Mouse (Mus musculus) midbrain, embryonic 16.5 days (tissue): ENCODE data around the gene Jam2. TPM values are rescaled to one million over a fixed set of nuclear protein-coding genes. Genes with fewer than 3 reads are reported as not detected.
A peak's percentile ranks its signal among the peaks of the same experiment; 100 is the strongest.

Source experiments
- ATAC-seq: fragments of 200-750 bp; cut with Nextera tagmentation; 2 replicates; pipeline ENCODE4 v1.8.0; 2017; ENCODE audit warnings: moderate TSS enrichment
- H3K27ac ChIP-seq: fragments of 300-500 bp; sonication (generic); 2 replicates; pipeline ENCODE4 v1.5.1; 2014; ENCODE audit warnings: mild to moderate bottlenecking, low read length, mixed read lengths
- H3K27me3 ChIP-seq: fragments of 300-500 bp; sonication (generic); 2 replicates; pipeline ENCODE4 v1.6.1; 2014; ENCODE audit warnings: low read depth, low read length, mixed read lengths; ENCODE audit not compliant: control insufficient read depth, insufficient read depth
- H3K36me3 ChIP-seq: fragments of 300-500 bp; sonication (generic); 2 replicates; pipeline ENCODE4 v1.6.1; 2014; ENCODE audit warnings: mild to moderate bottlenecking, low read length, moderate library complexity, mixed read lengths; ENCODE audit not compliant: control insufficient read depth, insufficient read depth
- H3K4me1 ChIP-seq: fragments of 300-500 bp; sonication (generic); 2 replicates; pipeline ENCODE4 v1.6.1; 2014; ENCODE audit warnings: mild to moderate bottlenecking, low read length, mixed read lengths; ENCODE audit not compliant: control insufficient read depth, insufficient read depth
- H3K4me2 ChIP-seq: fragments of 300-500 bp; sonication (generic); 2 replicates; pipeline ENCODE4 v1.6.1; 2014; ENCODE audit warnings: mild to moderate bottlenecking, low read length, mixed read lengths
- H3K4me3 ChIP-seq: fragments of 300-500 bp; sonication (generic); 2 replicates; pipeline ENCODE4 v1.5.1; 2014; ENCODE audit warnings: low read depth, mild to moderate bottlenecking, low read length, moderate library complexity, mixed read lengths
- H3K9ac ChIP-seq: fragments of 300-500 bp; sonication (generic); 2 replicates; pipeline ENCODE4 v1.6.1; 2014; ENCODE audit warnings: low read depth, low read length, mixed read lengths
- H3K9me3 ChIP-seq: fragments of 300-500 bp; sonication (generic); replicated peaks from 2 replicates; pipeline ENCODE4 v1.6.1; 2014; ENCODE audit warnings: mild to moderate bottlenecking, low read length, mixed read lengths; ENCODE audit not compliant: control insufficient read depth, poor library complexity, severe bottlenecking
- WGBS: fragments of 180-500 bp; shearing (Covaris S2); extraction: QIAGEN DNeasy Blood & Tissue Kit; methylation state at CpG from one replicate; pipeline ENCODE4 v1.1.7; 2014; 5-methylcytosine and 5-hydroxymethylcytosine counted together
- polyA plus RNA-seq: library from polyadenylated mRNA; unstranded; fragments of >200 nt; fragmentation: Nextera tagmentation; extraction: Ambion mirVana; gene quantifications from 2 replicates; pipeline ENCODE4 v1.2.1, GENCODE M21; 2015

Jam2 gene
- polyA plus RNA-seq, 1 experiment from 2014 or later, result 23.1 TPM

- Histone ChIP-seq H3K9me3 (no peaks in the 10 kb centered on the region), H3K4me1 (no peaks in the 10 kb centered on the region), H3K27me3 (no peaks in the 10 kb centered on the region), H3K36me3 (peaks cover 17% of the 10 kb centered on the region), H3K4me2 (no peak overlapping the region), H3K9ac (no peak overlapping the region), H3K27ac (no peak overlapping the region), H3K4me3 (no peak overlapping the region)
- 96% methylated on average over 6 of the region's 6 CpGs for WGBS
- ATAC-seq, result no peak
Observed at GRCm38 (mm10) chr16:84853492-84853891, 79.6 kb downstream of the Jam2 start.

- ATAC-seq, result no peak
Observed at GRCm38 (mm10) chr16:84864656-84865055, 90.7 kb downstream of the Jam2 start.

GRCm38 (mm10) chr16:84873805-84874204 lies 99.9 kb downstream of the Jam2 start:
- Histone ChIP-seq H3K9me3 (no peaks in the 10 kb centered on the region), H3K9ac (no peak overlapping the region), H3K4me3 (no peak overlapping the region), H3K36me3 (no peaks in the 10 kb centered on the region), H3K27me3 (no peaks in the 10 kb centered on the region), H3K27ac (no peak overlapping the region), H3K4me1 (peaks cover 4% of the 10 kb centered on the region; the same call in 1 of the 2 replicates), H3K4me2 (no peak overlapping the region)
- 85% methylated on average over 8 of the region's 8 CpGs for WGBS
- no peak for ATAC-seq

More at GRCm38 (mm10) chr16:84864656-84865055, 90.7 kb downstream of the Jam2 start:
- H3K27ac ChIP-seq, result no peak overlapping the region
- H3K9me3 ChIP-seq, result no peaks in the 10 kb centered on the region
- H3K36me3 ChIP-seq, result peaks cover 4% of the 10 kb centered on the region; the same call in 1 of the 2 replicates
- H3K4me3 ChIP-seq, result no peak overlapping the region
- no peak overlapping the region for H3K9ac ChIP-seq
- WGBS, result 96% methylated on average over 8 of the region's 8 CpGs
- no peak overlapping the region for H3K4me2 ChIP-seq
- H3K27me3 ChIP-seq, result no peaks in the 10 kb centered on the region
- no peaks in the 10 kb centered on the region for H3K4me1 ChIP-seq

GRCm38 (mm10) chr16:84875012-84875717 lies 101.2 kb downstream of the Jam2 start:
- peak; percentile 32; the same call in 1 of the 2 replicates for ATAC-seq
- H3K4me2 ChIP-seq, result no peak overlapping the region
- H3K9ac ChIP-seq, result no peak overlapping the region
- H3K36me3 ChIP-seq, result no peaks in the 10 kb centered on the region
- no peak overlapping the region for H3K27ac ChIP-seq
- H3K4me1 ChIP-seq, result peaks cover 4% of the 10 kb centered on the region; the same call in 1 of the 2 replicates
- H3K4me3 ChIP-seq, result no peak overlapping the region
- WGBS, result 76% methylated on average over 24 of the region's 24 CpGs
- no peaks in the 10 kb centered on the region for H3K9me3 ChIP-seq
- no peaks in the 10 kb centered on the region for H3K27me3 ChIP-seq

Other genes with a start within 250 kb of the Jam2 start
- gene Mrpl39, start 38.4 kb upstream of the Jam2 start, polyA plus RNA-seq, result 37.3 and 37.4 TPM in 2 replicates
- 17.1 and 18.4 TPM in 2 replicates for gene Gabpa, start 60.8 kb downstream of the Jam2 start, polyA plus RNA-seq
- 689 and 704 TPM in 2 replicates for gene Atp5j, start 61.5 kb downstream of the Jam2 start, polyA plus RNA-seq